Mouse (Mus musculus) lung, postnatal 25 days (tissue): ENCODE results near the gene Gse1.

Experiments used
- DNase-seq: peaks from one replicate; pipeline ENCODE4 v3.0.0; 2022; ENCODE audit warnings: low spot score

Gene Gse1

DNA sequence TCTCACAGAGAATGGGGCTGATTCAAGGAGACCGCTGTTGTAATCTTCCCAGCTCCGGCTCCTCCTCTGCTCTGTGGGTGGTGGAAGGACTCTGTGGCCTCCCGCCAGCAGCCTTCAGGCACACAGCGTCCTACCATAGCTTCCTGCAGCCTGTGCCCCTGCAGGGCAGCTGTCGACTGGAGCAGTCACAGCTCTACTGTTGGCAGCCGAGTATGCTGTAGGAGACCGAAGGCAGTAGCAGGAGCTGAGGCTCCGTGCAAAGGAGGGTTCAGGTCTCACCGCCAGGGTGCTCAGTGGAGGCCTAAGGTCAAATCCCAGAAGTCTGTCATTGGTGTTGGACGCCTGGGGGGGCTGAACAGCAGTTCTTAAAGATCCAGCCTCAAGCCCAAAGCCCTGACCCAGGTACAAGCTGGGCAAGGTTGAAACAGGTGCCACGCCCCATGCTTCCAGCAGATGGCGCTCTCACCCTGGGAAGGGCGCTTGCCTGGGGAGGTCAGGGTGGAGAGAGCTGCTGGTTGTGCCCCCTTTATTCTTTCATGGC lies 72.4 kb downstream of the Gse1 start:
- DNase-seq, result peak; percentile 63

DNA sequence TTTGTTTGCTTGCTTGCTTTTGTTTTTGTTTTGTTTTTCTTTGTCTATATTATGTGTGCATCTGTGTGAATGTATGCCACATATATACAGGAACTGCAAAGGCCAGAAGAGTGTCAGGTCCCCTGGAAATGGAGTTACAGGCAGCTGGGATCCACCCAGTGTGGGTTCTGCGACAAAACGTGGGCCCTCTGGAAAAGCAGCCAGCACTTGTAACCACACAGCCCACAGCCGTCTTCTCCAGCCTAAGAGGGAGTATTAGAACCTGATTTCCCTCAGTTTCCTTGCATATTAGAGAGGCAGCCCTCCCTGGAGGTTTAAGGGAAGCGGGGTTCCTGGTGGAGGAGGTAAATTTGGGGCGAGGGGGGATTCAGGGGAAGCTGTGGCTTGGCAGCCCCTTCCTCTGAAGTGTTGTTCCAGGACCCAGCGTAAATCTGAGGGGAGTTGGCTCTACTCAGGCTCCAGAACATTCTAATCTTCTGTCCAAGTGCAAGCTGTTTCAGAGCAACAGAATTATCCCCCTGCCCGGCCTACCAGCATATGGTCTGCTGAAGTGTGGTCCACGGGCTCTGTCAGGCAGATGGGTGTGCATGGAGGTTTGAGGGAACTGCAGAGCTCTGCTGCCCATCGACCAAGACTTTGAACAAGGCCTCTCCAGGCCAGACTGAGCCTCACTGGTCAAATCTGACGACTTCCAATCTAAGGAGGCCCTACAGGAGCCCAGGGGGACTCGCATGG lies 74.9 kb downstream of the Gse1 start:
- no peak for DNase-seq

DNA sequence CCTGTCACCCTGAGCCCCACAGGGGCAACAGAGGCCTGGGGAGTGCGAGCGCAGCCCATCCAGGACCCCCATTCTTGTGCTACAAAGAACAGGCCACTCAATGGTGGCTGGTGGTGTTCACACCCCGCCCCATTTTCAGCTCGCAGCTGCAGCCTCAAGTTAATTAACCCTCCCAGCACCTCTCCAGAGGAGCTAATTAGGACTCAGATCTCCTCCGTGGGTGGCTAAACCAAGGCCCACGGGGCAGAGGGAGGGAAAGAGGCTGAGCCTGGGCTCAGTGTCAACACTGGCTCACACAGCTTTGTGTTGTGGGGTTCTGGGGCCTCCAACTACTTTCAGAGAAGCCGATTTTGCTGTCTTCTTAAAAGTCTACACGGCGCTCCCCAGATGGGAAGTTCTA lies 75.8 kb downstream of the Gse1 start:
- DNase-seq, result no peak

DNA sequence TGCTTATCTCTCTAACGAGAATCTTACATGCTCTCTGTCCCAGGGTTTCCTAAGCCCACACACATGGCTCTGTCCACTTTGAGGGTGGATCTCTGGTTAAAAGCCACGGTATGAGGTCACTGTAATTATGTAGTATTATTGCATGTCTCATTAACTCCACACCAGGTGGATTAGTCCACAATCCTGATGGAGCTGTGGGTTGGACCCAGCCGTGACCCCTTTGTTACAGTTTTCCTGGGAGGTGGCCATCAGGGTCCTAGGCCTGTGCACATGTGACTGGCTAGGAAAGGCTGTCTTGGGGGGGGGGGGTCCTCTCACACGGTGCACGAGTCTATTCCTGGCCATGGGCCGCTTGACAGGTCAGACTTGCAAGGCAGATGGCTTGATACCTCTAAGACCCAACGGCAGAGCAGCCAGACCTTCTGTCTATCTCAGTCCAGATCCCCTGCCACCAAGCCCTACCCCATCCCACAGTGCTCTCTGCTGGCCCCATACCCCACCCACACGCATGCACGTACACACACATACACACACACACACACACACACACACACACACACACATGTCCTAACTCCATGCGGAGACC lies 77.6 kb downstream of the Gse1 start:
- no peak for DNase-seq

DNA sequence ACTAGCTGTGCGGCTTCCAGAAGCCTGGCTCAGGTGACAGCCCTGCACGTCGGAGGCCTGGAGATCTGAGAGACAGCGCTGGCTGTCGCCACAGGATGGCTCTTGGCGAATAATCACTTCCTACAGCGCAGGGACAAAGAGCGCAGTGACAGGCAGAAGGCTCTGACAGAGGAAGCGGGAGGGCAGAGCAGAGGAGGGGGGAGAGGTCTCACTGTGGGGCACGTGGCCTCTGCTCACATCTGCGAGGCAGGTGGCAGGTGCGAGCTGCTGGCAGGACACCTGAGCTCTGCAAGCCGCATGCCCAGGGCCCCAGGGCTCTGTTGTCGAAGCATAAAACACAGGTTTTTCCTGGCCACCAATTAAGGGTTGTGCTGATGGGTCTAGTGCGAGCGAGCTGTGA lies 78.8 kb downstream of the Gse1 start:
- no peak for DNase-seq

DNA sequence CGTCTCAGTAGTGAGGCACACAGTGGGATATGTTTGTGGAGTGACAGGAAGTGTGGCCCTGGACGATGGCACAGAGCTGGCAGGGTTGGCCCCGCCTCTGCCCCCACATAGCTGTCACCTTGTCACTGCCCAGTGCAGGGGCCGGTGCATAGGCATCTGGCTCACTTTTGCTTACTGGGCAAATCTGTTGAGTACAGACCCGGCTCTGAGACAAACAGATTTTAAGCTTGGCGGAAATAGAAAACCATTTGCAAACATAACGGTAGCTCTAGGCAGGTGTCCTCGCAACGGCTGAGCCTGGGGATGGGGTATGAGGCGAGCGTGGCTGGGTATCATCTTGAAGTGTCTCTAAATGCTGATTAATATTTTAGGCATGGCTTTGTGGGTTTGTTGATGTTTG lies 79.3 kb downstream of the Gse1 start:
- no peak for DNase-seq

DNA sequence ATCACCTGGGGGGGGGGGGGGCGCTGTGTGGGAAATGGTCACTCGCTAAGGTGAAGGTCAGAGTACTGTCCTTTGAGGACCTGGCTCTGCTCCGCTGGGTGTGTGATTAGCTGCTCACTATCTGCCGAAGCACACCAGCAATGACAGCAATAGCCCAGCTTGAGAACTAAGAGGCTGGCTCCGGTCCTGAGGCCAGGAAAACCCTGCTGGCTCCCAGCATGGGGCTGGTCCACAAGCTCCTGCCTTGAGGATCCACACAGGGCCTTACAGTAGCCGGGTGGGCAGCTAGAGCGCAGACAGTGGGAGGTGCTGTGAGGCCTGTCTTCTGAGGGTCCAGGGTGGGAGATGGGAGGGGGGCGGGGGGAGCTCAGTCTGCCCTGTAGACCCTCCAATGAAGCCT lies 79.9 kb downstream of the Gse1 start:
- no peak for DNase-seq

DNA sequence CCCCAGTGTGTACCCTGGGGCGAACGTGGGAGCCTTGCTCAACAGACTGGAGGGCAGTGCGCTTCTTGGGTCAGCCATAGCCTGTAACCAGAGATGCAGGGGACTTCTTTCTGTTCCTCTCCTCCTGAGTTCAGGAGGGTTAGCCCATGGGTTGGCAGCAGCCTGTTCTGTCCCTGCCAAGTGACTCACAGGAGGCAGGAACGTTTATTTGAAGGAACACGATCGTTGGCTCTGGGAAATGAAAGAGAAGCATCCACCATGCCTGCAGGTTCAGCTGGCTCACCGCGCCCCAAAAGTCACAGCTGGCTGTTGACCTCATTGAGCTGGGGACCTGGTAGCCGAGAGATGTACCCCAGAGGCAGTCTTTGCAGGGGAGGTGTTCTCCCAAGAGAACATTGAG lies 80.3 kb downstream of the Gse1 start:
- DNase-seq, result no peak

DNA sequence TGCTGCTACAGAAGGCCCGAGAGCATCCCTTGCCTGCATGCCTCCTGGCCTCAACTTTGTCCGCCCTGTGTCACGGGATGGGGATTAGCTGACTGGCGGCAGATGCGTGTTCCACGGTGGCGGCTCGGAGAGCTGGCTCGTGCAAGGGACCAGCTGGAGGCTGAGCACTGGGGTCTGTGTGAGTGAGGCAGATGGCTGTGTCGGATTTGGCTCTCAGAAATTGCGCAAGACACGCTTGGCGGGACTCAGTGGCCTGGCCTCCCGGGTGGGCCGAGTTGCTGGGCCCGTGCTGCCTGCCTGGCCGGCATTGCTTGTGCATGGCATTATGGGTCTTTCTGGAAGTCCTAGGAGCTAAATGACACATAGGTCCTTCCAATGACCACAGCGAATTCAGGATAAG lies 81.1 kb downstream of the Gse1 start:
- peak; percentile 71 for DNase-seq

DNA sequence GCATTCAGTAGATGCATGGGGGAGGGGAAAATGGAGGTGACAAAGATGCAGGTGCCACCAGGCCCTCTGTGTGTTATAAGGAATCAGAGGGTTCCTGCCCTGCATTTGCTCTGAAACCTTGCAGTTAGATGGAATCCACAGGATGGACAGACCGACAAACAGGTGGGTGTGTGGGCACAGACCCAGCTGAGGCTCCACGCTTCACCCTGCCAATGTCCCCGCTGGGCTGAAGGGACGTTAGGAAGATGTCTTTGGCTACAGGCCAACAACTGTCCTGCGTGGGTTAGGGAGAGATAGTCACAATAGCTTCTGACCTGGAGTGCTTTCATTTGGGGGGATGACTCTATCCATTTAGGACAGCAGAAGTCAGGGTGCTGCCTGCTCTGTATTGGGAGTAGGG lies 81.8 kb downstream of the Gse1 start:
- no peak for DNase-seq

DNA sequence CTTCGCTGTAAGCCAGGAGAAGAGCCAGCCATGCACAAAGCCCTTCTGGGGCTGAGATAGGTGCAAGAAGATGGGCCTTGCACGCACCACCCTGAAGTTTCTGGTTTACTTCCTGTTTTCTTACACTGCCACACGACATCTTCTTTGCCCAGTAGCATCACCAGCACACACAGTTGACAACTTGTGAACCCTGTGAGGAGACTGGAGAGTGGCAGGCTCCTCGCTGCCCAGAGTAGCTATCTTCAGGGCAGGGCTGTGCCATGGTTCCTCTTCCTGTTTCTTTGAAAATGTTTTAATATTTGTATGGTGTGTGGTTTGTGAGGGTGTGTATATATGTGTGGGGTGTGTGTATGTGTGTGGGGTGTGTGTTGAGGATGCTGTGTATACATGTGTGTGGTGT lies 84.2 kb downstream of the Gse1 start:
- DNase-seq, result no peak

DNA sequence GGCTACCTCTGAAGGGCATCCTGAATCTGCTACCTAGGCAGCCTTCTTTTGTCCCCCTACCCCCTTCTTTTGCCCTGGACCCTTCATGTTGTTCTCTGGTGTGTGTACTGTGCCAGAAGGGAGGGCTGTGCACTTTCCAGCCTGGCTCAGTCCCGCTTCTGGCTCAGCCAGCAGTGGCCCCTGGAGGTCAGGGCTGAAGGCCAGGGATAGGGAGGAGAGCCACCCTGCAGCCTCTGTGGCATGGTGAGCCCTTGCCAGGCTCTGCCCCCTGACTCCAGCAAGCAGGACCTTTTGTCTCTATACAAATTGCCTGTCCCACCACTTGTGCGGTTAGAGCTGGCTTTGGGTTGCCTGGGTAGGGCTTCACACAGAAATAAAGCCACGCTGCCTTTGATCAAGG lies 85.4 kb downstream of the Gse1 start:
- no peak for DNase-seq

DNA sequence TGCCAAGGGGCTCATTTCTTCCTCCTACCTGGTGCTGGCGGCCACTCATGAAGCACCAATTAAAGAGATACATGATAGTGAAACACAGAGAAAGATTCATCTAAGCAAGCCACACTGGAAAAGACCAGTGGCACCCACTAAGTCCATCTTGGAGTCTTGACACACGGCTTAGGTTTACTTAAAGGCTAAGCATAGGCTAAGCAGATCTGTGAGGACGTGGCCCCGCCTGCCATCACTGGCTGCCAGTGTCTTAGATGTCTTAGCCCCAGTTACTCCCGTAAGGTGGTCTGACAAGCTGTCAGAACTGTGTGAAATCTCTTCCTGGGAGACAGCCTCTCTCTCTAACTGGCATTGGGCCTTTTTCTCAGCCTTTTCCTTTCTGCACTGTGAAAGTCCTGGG lies 86.7 kb downstream of the Gse1 start:
- no peak for DNase-seq

DNA sequence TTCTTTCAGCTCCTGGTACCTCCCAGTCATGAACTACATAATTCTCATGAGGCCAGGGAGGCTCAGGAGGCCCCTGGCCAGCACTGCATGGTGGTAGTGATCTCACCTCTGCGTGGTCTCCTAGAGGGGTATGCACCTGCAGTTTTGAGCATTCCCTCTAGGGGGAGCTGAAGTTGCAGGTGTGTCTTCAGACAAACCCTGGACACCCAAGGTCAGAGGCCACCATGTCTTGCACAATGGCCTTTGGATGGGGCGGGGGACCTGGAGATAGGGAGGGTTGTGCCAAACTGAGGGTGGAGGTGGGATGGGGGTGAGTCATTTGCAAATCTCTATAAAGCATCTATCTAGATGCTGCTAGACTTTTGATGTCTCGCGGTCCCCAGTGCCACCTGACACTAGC lies 87.4 kb downstream of the Gse1 start:
- no peak for DNase-seq

DNA sequence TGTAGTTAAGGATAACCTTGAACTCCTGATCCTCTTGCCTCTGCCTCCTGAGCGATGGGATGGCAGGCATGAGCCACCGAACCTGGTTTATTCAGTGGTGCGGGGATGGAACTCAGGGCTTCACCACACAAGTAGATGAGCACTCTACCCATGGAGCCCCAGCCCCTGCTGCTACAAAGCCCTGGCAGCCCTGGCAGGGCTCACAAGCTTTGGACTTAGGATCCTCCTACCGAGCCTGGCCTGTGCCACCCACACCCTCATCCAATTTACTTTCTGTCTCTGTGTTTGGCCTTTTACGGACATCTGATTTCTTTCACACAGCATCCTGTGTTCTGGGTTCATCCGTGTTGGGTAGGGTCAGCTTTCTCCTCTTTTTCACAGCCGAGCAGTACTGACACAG lies 88.5 kb downstream of the Gse1 start:
- no peak for DNase-seq

DNA sequence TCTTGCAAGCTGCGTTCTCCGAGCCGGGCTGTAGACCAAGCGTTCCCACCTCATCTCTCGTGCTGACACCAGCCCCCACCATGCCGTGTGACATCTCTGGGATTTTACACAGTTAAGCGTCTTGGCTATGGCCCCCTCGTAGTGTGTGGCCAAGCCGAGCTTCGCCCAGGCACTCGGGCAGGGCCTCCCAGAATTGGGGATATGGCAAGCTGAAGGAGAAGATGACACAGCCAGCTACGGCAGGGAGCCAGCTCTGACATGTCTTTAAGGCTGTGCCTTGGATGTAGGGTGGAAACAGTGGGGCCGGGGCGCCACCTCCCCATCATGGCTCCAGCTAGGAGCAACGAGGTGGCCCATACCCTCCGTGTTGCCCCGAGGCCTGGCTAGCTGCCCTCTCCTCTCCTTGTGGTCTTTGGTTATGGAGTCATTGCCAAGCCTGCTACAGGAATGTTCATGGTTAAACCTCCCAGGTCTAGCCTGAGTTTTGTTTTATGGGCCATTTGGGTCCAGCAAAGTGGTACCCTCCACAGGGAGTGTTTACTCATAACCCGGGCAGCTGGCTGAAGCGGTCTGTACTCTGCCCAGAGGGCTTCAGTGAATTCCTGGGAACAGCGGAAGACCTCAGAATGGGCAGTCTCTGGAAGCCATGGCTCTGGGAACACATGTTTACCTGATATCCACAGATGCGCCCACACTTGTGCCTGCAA lies 89.0 kb downstream of the Gse1 start:
- DNase-seq, result no peak

DNA sequence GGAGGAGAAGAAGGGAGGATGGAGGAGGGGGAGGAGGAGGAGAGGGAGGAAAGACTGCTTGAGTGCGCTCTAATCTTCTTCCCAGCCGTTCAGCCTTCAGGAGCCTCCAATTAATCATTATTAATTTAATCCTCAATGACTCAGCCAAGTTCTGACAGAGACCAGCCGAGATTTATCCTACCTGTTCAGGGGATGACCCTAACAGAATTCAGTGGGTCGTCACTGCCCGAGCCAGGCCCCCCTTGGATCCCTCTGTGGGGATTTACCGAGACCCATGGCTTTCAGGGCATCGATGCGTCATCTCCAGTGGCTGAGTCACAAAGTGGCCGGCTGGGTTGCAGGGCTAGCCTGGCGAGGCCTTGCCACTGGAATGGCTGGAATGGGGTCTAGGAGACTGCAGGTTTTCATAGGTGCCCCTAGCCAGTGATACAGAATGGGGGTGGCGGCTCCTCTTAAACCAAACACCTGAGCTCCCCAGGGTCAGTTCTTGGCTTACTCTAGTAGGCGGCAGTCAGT lies 90.3 kb downstream of the Gse1 start:
- DNase-seq, result no peak

DNA sequence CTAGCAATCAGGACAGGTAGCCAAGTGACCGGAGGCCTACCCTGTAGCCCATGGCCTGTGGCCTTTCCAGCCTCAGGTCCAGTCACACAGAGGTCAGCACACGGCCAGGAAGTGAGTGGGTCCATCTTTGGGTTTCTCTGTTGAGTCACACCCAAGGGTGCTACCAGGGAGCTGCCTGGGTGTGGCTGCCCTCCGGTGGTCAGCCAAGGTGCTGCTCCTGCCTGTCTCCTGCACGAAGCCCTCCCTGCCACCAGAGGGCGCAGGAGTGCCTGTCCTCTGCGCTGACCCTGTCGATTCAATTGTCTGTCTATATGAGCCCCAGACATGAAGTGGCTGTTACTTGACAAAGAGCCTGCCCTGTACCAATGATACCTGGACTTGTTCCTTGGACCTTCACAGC lies 91.2 kb downstream of the Gse1 start:
- DNase-seq, result peak; percentile 76

DNA sequence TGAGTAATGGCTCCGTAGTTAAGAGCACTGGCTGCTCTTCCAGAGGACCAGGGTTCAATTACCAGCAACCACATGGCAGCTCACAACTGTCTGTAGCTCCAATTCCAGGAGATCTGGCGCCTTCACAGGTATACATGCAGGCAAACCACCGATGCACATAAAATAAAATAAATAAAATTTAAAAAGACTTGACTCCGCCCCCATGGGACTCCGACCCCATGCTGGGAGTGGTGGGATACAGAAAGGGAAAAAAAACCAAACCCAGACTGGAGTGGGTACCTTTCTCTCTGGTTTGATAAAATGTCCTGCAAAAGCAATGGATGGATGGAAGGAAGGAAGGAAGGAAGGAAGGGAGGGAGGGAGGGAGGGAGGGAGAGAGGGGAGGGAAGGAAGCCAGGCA lies 91.9 kb downstream of the Gse1 start:
- DNase-seq, result no peak

DNA sequence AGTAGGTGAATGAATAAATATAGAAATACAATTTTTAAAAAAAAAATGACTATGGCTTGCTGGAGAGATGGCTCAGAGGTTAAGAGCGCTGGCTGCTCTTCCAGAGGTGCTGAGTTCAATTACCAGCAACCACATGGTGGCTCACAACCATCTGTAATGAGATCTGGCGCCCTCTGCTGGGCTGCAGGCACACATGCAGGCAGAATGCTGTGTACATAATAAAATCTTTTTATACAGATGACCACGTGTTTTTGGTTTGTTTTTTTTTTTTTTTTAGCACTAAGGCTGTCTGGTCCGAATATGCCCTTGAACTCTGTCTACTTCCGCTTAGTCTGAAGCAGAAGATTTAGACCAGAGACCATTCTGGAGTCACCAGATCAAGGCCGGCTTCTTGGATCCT lies 93.5 kb downstream of the Gse1 start:
- DNase-seq, result no peak

DNA sequence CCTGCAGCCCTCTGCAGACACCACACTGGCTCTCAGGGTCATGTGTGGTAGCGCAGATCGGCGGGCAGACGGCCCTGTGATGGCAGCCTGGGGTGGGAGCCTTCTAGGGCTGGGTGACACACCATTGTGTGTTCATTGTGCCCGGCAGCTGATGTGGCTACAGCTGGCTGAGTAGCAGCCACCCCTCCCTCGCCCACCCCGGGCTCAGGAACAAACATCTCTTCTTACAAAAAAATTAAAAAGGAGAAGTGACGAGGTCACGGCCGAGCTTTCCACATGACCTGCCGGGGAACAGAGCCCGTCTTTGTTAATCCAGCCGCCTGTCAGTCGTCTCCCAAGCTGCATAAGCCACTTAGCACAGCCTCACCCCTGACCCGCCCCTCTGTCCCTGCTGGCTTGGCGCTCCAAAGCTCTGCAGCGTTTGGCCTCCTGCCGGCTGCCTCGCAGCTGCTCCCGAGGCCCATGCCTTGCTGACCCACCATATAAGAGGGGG lies 94.7 kb downstream of the Gse1 start:
- peak; percentile 74 for DNase-seq

DNA sequence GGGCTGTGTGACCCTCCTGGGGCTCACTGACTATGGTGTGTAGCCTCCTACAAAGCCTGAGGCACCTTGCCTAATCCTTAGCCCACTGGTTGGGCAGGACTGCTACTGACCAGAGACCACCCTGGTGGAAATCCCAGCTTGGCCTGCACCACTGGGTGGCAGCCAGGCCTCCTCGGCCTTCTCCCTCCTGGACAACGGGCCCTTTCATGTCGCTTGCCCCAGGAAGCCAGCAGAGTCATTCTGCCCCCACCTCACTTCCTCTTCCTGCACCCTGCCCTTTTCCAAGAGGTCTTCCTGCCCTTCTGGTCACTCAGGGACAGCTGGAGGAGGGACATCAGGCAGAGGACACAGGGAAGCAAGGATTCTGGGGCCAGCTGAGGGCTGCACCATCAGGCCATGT lies 96.3 kb downstream of the Gse1 start:
- DNase-seq, result peak; percentile 62

DNA sequence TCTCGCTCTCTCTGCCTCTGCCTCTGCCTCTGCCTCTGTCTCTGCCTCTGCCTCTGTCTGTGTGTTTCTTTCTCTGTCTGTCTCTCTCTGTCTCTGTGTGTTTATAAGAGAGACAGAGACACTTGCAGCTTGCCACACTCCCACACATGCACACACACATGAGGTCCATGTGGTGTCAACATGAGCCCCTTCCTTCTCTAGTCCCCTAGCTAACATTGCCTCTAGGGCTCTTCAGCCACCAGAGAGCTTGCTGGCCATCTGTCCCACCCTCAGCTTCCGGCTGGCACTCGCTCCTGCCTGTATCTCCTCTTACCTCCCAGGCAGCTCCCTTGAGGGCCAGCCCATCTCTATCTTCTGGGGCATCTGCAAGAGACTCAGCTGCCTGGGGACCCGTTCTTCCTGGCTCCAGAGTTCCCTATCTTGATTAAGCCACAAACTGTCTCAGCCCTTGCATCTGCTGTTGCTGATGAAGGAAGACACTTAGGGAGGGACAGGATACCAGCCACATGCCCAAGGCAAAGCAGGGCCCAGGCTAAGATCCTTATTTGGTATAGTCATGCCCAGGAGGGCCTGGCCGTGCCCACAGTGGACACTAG lies 97.0 kb downstream of the Gse1 start:
- DNase-seq, result no peak
